Mouse (Mus musculus) testis, adult 2 months (tissue): Measurements from ENCODE around the gene Prr7. TPM values are rescaled to one million over a fixed set of nuclear protein-coding genes. Genes with fewer than 3 reads are reported as not detected.

Experiments
- H3K27ac ChIP-seq: fragments of 200-500 bp; 2 replicates; pipeline ENCODE4 v1.5.1; 2012; ENCODE audit warnings: low read depth, low read length; ENCODE audit not compliant: control insufficient read depth, insufficient read depth
- H3K27me3 ChIP-seq: fragments of 200-500 bp; 2 replicates; pipeline ENCODE4 v1.6.1; 2012; ENCODE audit warnings: mild to moderate bottlenecking, low read length, moderate library complexity; ENCODE audit not compliant: control insufficient read depth, insufficient read depth
- H3K36me3 ChIP-seq: fragments of 200-500 bp; 2 replicates; pipeline ENCODE4 v1.6.1; 2012; ENCODE audit warnings: mild to moderate bottlenecking, low read length; ENCODE audit not compliant: control insufficient read depth, insufficient read depth
- H3K4me1 ChIP-seq: fragments of 200-500 bp; 2 replicates; pipeline ENCODE4 v1.6.1; 2012; ENCODE audit warnings: low read length; ENCODE audit not compliant: control insufficient read depth, insufficient read depth
- H3K4me3 ChIP-seq: fragments of 200-500 bp; 2 replicates; pipeline ENCODE4 v1.5.1; 2012; ENCODE audit warnings: low read depth, mild to moderate bottlenecking, low read length, moderate library complexity, mixed read lengths; ENCODE audit not compliant: control insufficient read depth
- CTCF ChIP-seq: fragments of 200-500 bp; IDR thresholded peaks from 2 replicates; pipeline ENCODE4 v1.5.1; 2012; ENCODE audit warnings: low read depth, mild to moderate bottlenecking, inconsistent platforms, low read length, moderate library complexity; ENCODE audit not compliant: control insufficient read depth, insufficient read depth, insufficient replicate concordance
- POLR2A ChIP-seq: fragments of 200-500 bp; IDR thresholded peaks from 2 replicates; pipeline ENCODE4 v1.6.1; 2012; ENCODE audit warnings: low read depth, mild to moderate bottlenecking, inconsistent platforms, low read length, moderate library complexity; ENCODE audit not compliant: control insufficient read depth
- polyA plus RNA-seq: library from polyadenylated mRNA; depleted of rRNA; stranded (reverse); fragments of >200 nt; gene quantifications from 2 replicates; pipeline ENCODE4 v1.2.3, GENCODE M21; 2012

The Prr7 gene
- polyA plus RNA-seq, 1 experiment: 20.3 TPM

GRCm38 (mm10) chr13:55494257-55494656, 30.2 kb downstream of the Prr7 start:
- peaks cover 16% of the 10 kb centered on the region for H3K4me1 ChIP-seq
- H3K27me3 ChIP-seq: no peaks in the 10 kb centered on the region
- no peak overlapping the region for H3K27ac ChIP-seq
- H3K36me3 ChIP-seq: no peaks in the 10 kb centered on the region
- TF ChIP-seq CTCF (no peak), POLR2A (no peak)
- H3K4me3 ChIP-seq: no peak overlapping the region

- no peak for TF ChIP-seq POLR2A
- Histone ChIP-seq H3K4me1 (peaks cover 16% of the 10 kb centered on the region), H3K4me3 (no peak overlapping the region), H3K27ac (no peak overlapping the region), H3K36me3 (no peaks in the 10 kb centered on the region), H3K27me3 (no peaks in the 10 kb centered on the region)
These were observed 31.0 kb downstream of the Prr7 start for GRCm38 (mm10) chr13:55494883-55495621.

GRCm38 (mm10) chr13:55495702-55496101, 31.6 kb downstream of the Prr7 start:
- Histone ChIP-seq H3K27me3 (no peaks in the 10 kb centered on the region), H3K4me3 (no peak overlapping the region; the same call in 1 of the 2 replicates), H3K4me1 (peaks cover 16% of the 10 kb centered on the region), H3K27ac (no peak overlapping the region), H3K36me3 (no peaks in the 10 kb centered on the region)
- TF ChIP-seq POLR2A (no peak), CTCF (no peak)

GRCm38 (mm10) chr13:55496661-55497060, 32.6 kb downstream of the Prr7 start:
- no peaks in the 10 kb centered on the region for H3K36me3 ChIP-seq
- peaks cover 16% of the 10 kb centered on the region for H3K4me1 ChIP-seq
- H3K27me3 ChIP-seq: no peaks in the 10 kb centered on the region
- no peak for TF ChIP-seq CTCF
- no peak for TF ChIP-seq POLR2A
- no peak overlapping the region for H3K4me3 ChIP-seq
- no peak overlapping the region for H3K27ac ChIP-seq

- H3K4me3 ChIP-seq: no peak overlapping the region
- no peak overlapping the region for H3K27ac ChIP-seq
- peaks cover 10% of the 10 kb centered on the region for H3K4me1 ChIP-seq
- no peaks in the 10 kb centered on the region for H3K27me3 ChIP-seq
- H3K36me3 ChIP-seq: no peaks in the 10 kb centered on the region
- TF ChIP-seq POLR2A (no peak), CTCF (no peak)
These were observed 34.8 kb downstream of the Prr7 start for GRCm38 (mm10) chr13:55498906-55499305.

- Histone ChIP-seq H3K27me3 (no peaks in the 10 kb centered on the region), H3K36me3 (no peaks in the 10 kb centered on the region), H3K4me3 (no peak overlapping the region), H3K27ac (no peak overlapping the region), H3K4me1 (peaks cover 8% of the 10 kb centered on the region)
- TF ChIP-seq POLR2A (no peak), CTCF (no peak)
These were observed 36.5 kb downstream of the Prr7 start for GRCm38 (mm10) chr13:55500575-55500974.

GRCm38 (mm10) chr13:55502405-55502804, 38.3 kb downstream of the Prr7 start:
- Histone ChIP-seq H3K4me1 (peaks cover 5% of the 10 kb centered on the region), H3K27me3 (no peaks in the 10 kb centered on the region), H3K27ac (no peak overlapping the region), H3K36me3 (no peaks in the 10 kb centered on the region), H3K4me3 (no peak overlapping the region)
- TF ChIP-seq POLR2A (no peak), CTCF (no peak)

- H3K4me1 ChIP-seq: no peaks in the 10 kb centered on the region; the same call in 1 of the 2 replicates
- no peaks in the 10 kb centered on the region for H3K27me3 ChIP-seq
- no peak for TF ChIP-seq POLR2A
- no peak for TF ChIP-seq CTCF
- no peak overlapping the region for H3K27ac ChIP-seq
- no peak overlapping the region for H3K4me3 ChIP-seq
- no peaks in the 10 kb centered on the region for H3K36me3 ChIP-seq
These were observed 40.3 kb downstream of the Prr7 start for GRCm38 (mm10) chr13:55504390-55504789.
